Mouse (Mus musculus): ENCODE measurements around the gene Rassf4.

DNA sequence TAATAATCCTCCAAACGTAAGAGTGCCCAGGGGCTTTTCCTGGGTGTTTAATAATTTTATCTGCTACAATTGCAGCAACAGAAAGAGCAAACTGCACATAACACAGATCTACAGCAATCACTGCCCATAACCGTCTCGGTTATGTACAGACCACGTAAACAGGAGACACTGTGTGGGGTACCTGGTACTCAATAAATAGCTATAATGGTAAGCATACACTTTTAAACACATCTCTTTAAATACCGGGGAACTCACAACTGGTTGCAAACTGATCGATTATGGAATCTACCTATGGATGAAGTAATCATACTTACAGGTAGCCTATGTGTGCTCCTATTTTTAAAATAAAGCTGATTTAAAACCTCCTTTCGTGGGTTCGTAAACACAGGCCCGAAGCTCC lies 45.7 kb downstream of the Rassf4 start:
- no peak for TF ChIP-seq CTCF (IDR thresholded peaks at IDR 0.05; ENCODE audit: low read depth, low read length)
- no peak for TF ChIP-seq POLR2A (IDR thresholded peaks at IDR 0.05; ENCODE audit: extremely low read depth, insufficient read depth, low read length)

Data from liver, adult 2 months (tissue).